In the genomic region with DNA sequence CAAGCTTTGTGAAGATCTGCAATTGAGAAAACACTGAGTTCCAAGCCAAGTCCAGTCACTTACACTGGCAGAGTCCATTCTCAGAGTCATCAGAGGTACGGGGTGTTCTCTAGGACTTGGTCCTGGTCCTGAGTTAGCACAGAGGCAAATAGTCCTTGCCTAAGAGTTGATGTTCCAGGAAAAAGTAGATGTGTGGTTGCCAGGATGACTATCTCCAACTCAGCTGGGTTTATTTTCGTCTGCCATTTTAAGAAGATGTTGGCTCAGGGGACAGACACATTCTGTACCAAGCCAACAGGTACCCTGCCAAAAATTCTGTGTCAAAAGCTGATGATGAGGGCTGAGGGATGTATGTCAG, we compare ENCODE assay signal across 16 mouse cellular contexts.
DNase-seq lines count a peak whose midpoint lies in the region; ATAC-seq and TF ChIP-seq lines count a peak whose summit lies in the region.
"Had no signal": no experiment of that assay in that cellular context is flagged by ENCODE, and none has a peak within 500 bp of the region (broad histone marks: within the 10 kb centered on the region; RNA-seq: fewer than 3 reads in every experiment).

No protein-coding gene starts in this region.

- no peak overlapping the region for H3K4me2 ChIP-seq in liver, embryonic 15.5 days
- H3K4me2 ChIP-seq: embryonic facial prominence, embryonic 15.5 days; forebrain, embryonic 15.5 days; heart, embryonic 15.5 days; neural tube, embryonic 13.5 days; stomach, embryonic 15.5 days had no signal

- no peaks in the 10 kb centered on the region for H3K27me3 ChIP-seq in heart, embryonic 10.5 days (ENCODE audit: insufficient read depth, poor library complexity, severe bottlenecking)
- no peaks in the 10 kb centered on the region for H3K27me3 ChIP-seq in liver, adult 2 months (ENCODE audit: control insufficient read depth, insufficient read depth, low read length)
- no peaks in the 10 kb centered on the region for H3K27me3 ChIP-seq in liver, embryonic 15.5 days
- H3K27me3 ChIP-seq: embryonic facial prominence, embryonic 15.5 days; forebrain, embryonic 15.5 days; heart, embryonic 15.5 days; neural tube, embryonic 13.5 days; stomach, embryonic 15.5 days had no signal

- no peak overlapping the region for H3K4me3 ChIP-seq in heart, embryonic 10.5 days
- H3K4me3 ChIP-seq in liver, adult 2 months (ENCODE audit: insufficient read depth, low read depth, low read length): no peak overlapping the region
- H3K4me3 ChIP-seq in liver, embryonic 15.5 days (replicated peaks): no peak overlapping the region
- H3K4me3 ChIP-seq: embryonic facial prominence, embryonic 15.5 days; forebrain, embryonic 15.5 days; heart, embryonic 15.5 days; neural tube, embryonic 13.5 days; stomach, embryonic 15.5 days had no signal

- no peak overlapping the region for H3K27ac ChIP-seq in heart, embryonic 10.5 days
- peak overlapping the region; percentile 77 for H3K27ac ChIP-seq in liver, adult 2 months (replicated peaks; ENCODE audit: insufficient read depth, low read depth, low read length)
- H3K27ac ChIP-seq in liver, embryonic 15.5 days (replicated peaks): peak overlapping the region; percentile 73
- H3K27ac ChIP-seq: embryonic facial prominence, embryonic 15.5 days; forebrain, embryonic 15.5 days; heart, embryonic 15.5 days; neural tube, embryonic 13.5 days; stomach, embryonic 15.5 days had no signal

- no peak for ATAC-seq in liver, embryonic 15.5 days (ENCODE audit: insufficient read depth)
- ATAC-seq: forebrain, embryonic 15.5 days; midbrain, embryonic 16.5 days had no signal

- peak; percentile 97 for DNase-seq in heart, adult 11 months
- no peak for DNase-seq in heart, embryonic 10.5 days (ENCODE audit: low spot score)
- peak; percentile 100 for DNase-seq in liver, adult 2 months (ENCODE audit: extremely low read depth, low read depth, low spot score)
- no peak for DNase-seq in liver
- peak; percentile 71 for DNase-seq in gastrocnemius, postnatal 25 days
- DNase-seq in cerebellum, adult 18-20 months: no peak
- no peak for DNase-seq in layer of hippocampus, adult 18-20 months (ENCODE audit: low spot score in 2 of 2)
- DNase-seq: cerebellum, postnatal 36 days; thymus, postnatal 4 days had no signal

- H3K9me3 ChIP-seq in heart, embryonic 10.5 days: no peaks in the 10 kb centered on the region
- no peaks in the 10 kb centered on the region for H3K9me3 ChIP-seq in liver, embryonic 15.5 days (replicated peaks)
- H3K9me3 ChIP-seq: embryonic facial prominence, embryonic 15.5 days; forebrain, embryonic 15.5 days; heart, embryonic 15.5 days; neural tube, embryonic 13.5 days; stomach, embryonic 15.5 days had no signal

- no peaks in the 10 kb centered on the region for H3K4me1 ChIP-seq in heart, embryonic 10.5 days
- peaks cover 24% of the 10 kb centered on the region for H3K4me1 ChIP-seq in liver, adult 2 months (ENCODE audit: control insufficient read depth, insufficient read depth, low read length)
- H3K4me1 ChIP-seq in liver, embryonic 15.5 days (replicated peaks): peaks cover 37% of the 10 kb centered on the region
- H3K4me1 ChIP-seq: forebrain, embryonic 15.5 days; neural tube, embryonic 13.5 days; stomach, embryonic 15.5 days had no signal

- WGBS in heart, embryonic 10.5 days: 88% methylated on average over 2 of the region's 2 CpGs
- WGBS in liver, adult 2 months: 28% methylated on average over 2 of the region's 2 CpGs
- WGBS in liver, embryonic 15.5 days (ENCODE audit: insufficient replicate concordance): 48% methylated on average over 2 of the region's 2 CpGs

- TF ChIP-seq CTCF in liver, adult 2 months (IDR thresholded peaks at IDR 0.05; ENCODE audit: low read depth, low read length): no peak

- no peak overlapping the region for H3K9ac ChIP-seq in liver, adult 2 months (ENCODE audit: low read depth, low read length)
- no peak overlapping the region for H3K9ac ChIP-seq in liver, embryonic 15.5 days
- H3K9ac ChIP-seq: embryonic facial prominence, embryonic 15.5 days; forebrain, embryonic 15.5 days; heart, embryonic 15.5 days; neural tube, embryonic 13.5 days; stomach, embryonic 15.5 days had no signal

- no peaks in the 10 kb centered on the region for H3K79me2 ChIP-seq in liver, adult 2 months (ENCODE audit: control insufficient read depth, insufficient read depth, low read length)

- TF ChIP-seq POLR2A in liver, adult 2 months (IDR thresholded peaks at IDR 0.05; ENCODE audit: extremely low read depth, insufficient read depth, low read length): no peak

- no peaks in the 10 kb centered on the region for H3K36me3 ChIP-seq in heart, embryonic 10.5 days
- H3K36me3 ChIP-seq in liver, adult 2 months (ENCODE audit: control insufficient read depth, insufficient read depth, low read length): no peaks in the 10 kb centered on the region
- H3K36me3 ChIP-seq in liver, embryonic 15.5 days (replicated peaks): no peaks in the 10 kb centered on the region
- H3K36me3 ChIP-seq: embryonic facial prominence, embryonic 15.5 days; forebrain, embryonic 15.5 days; heart, embryonic 15.5 days; neural tube, embryonic 13.5 days; stomach, embryonic 15.5 days had no signal

Comparison
In these comparisons a context has a peak if more than half of its experiments do, and no peak if none do; other contexts are left out.
1. DNase-seq: peak in heart, adult 11 months (single experiment), liver, adult 2 months (single experiment) and gastrocnemius, postnatal 25 days (single experiment); none in heart, embryonic 10.5 days (single experiment), liver (single experiment), cerebellum, adult 18-20 months (0 of 2) and layer of hippocampus, adult 18-20 months (0 of 2).